Mouse (Mus musculus) kidney, embryonic 16.5 days (tissue): Measurements from ENCODE around the gene Marveld1. TPM values are rescaled to one million over a fixed set of nuclear protein-coding genes. Genes with fewer than 3 reads are reported as not detected.

Experiments used
- ATAC-seq: fragments of 200-750 bp; cut with Nextera tagmentation; 2 replicates; pipeline ENCODE4 v1.8.0; 2017; ENCODE audit warnings: moderate TSS enrichment; ENCODE audit not compliant: low FRiP score, low TSS enrichment
- H3K27ac ChIP-seq: fragments of 300-500 bp; sonication (generic); 2 replicates; pipeline ENCODE4 v1.5.1; 2014; ENCODE audit warnings: low read length
- H3K27me3 ChIP-seq: fragments of 300-500 bp; sonication (generic); 2 replicates; pipeline ENCODE4 v1.6.1; 2014; ENCODE audit warnings: low read length, control low read depth, mixed read lengths; ENCODE audit not compliant: insufficient read depth
- H3K36me3 ChIP-seq: fragments of 300-500 bp; sonication (generic); 2 replicates; pipeline ENCODE4 v1.6.1; 2014; ENCODE audit warnings: low read length, control low read depth, mixed read lengths; ENCODE audit not compliant: insufficient read depth
- H3K4me1 ChIP-seq: fragments of 300-500 bp; sonication (generic); 2 replicates; pipeline ENCODE4 v1.6.1; 2014; ENCODE audit warnings: low read length, control low read depth, mixed read lengths; ENCODE audit not compliant: insufficient read depth
- H3K4me2 ChIP-seq: fragments of 300-500 bp; sonication (generic); replicated peaks from 2 replicates; pipeline ENCODE4 v1.6.1; 2014; ENCODE audit warnings: low read depth, low read length
- H3K4me3 ChIP-seq: fragments of 300-500 bp; sonication (generic); 2 replicates; pipeline ENCODE4 v1.5.1; 2014; ENCODE audit warnings: mild to moderate bottlenecking, low read length
- H3K9ac ChIP-seq: fragments of 300-500 bp; sonication (generic); replicated peaks from 2 replicates; pipeline ENCODE4 v1.6.1; 2014; ENCODE audit warnings: low read length
- H3K9me3 ChIP-seq: fragments of 300-500 bp; sonication (generic); 2 replicates; pipeline ENCODE4 v1.6.1; 2016; ENCODE audit warnings: low read length, control low read depth
- WGBS: fragments of 180-500 bp; shearing (Covaris S2); extraction: QIAGEN DNeasy Blood & Tissue Kit; methylation state at CpG from one replicate; pipeline ENCODE4 v1.1.7; 2014; 5-methylcytosine and 5-hydroxymethylcytosine counted together
- polyA plus RNA-seq: library from polyadenylated mRNA; unstranded; fragments of >200 nt; fragmentation: Nextera tagmentation; extraction: Ambion mirVana; gene quantifications from 2 replicates; pipeline ENCODE4 v1.2.1, GENCODE M21; 2015

Marveld1 gene
- polyA plus RNA-seq, 1 experiment from 2014 or later, result 8.7 TPM

- H3K27me3 ChIP-seq, result 0 out of 2 replicates have a peak, but pooled peaks cover 2% of the 10 kb centered on the region
- no peak for ATAC-seq
- no peak overlapping the region for H3K9ac ChIP-seq
- no peaks in the 10 kb centered on the region for H3K9me3 ChIP-seq
- 70% methylated on average over 2 of the region's 2 CpGs for WGBS
- H3K4me3 ChIP-seq, result no peak overlapping the region
- H3K36me3 ChIP-seq, result peaks cover 19% of the 10 kb centered on the region
- H3K4me1 ChIP-seq, result peaks cover 9% of the 10 kb centered on the region; the same call in 1 of the 2 replicates
- H3K4me2 ChIP-seq, result no peak overlapping the region
- no peak overlapping the region for H3K27ac ChIP-seq
These were observed 46.1 kb downstream of the Marveld1 start for GRCm38 (mm10) chr19:42193311-42193710.

DNA sequence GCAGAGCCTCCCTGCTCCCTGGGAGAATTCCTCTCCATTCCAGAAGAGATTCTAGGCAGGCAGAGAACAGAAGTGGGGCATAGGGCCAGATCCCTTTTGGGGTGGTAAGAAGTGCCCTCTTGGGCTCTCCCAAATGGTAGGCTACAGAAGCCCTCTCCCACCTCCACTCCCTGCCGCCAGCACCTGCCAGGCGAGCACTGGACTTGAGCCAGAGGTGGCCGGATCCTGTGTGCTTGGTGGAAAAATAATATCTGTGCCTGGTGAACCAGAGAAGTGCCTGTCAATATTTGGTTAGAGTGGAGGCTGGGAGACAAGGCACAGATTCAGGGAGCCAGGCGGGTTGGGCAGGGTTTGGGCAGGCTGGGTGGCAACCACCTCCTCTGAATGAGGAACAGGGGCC, 49.2 kb downstream of the Marveld1 start:
- 52% methylated on average over 4 of the region's 4 CpGs for WGBS
- H3K9me3 ChIP-seq, result no peaks in the 10 kb centered on the region
- ATAC-seq, result no peak

DNA sequence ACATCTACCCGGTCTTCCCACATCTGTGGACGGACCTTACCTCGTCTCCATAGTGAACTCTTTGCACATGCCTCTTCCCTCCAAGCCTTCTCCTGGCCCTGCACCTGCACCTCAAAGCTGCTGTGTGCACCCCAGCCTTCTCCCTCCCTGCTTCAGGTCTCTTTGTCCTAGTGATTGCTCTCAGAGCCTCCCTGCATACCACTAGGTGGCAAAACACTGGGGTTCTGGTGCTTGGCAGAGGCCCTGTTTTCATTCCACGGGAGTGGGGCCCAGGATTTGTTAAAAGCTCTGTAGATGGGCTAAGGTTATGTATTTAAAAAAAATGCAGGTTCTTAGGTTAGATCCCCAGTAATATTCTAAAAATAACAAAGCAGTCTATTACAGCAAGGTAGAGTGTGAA, 49.9 kb downstream of the Marveld1 start:
- 0 out of 2 replicates have a peak, but pooled peaks cover 5% of the 10 kb centered on the region for H3K36me3 ChIP-seq
- H3K9me3 ChIP-seq, result no peaks in the 10 kb centered on the region
- no peak overlapping the region for H3K4me3 ChIP-seq
- H3K4me1 ChIP-seq, result peaks cover 17% of the 10 kb centered on the region
- no peak overlapping the region for H3K4me2 ChIP-seq
- no peak overlapping the region for H3K27ac ChIP-seq
- H3K9ac ChIP-seq, result no peak overlapping the region
- 73% methylated on average over 4 of the region's 4 CpGs for WGBS
- H3K27me3 ChIP-seq, result peaks cover 36% of the 10 kb centered on the region
- no peak for ATAC-seq

More for the DNA sequence above, 49.2 kb downstream of the Marveld1 start:
- H3K4me2 ChIP-seq, result no peak overlapping the region
- peak overlapping the region; percentile 33; the same call in 1 of the 2 replicates for H3K27ac ChIP-seq
- no peak overlapping the region for H3K9ac ChIP-seq
- no peak overlapping the region for H3K4me3 ChIP-seq
- peaks cover 29% of the 10 kb centered on the region for H3K27me3 ChIP-seq
- H3K36me3 ChIP-seq, result 0 out of 2 replicates have a peak, but pooled peaks cover 6% of the 10 kb centered on the region
- peaks cover 11% of the 10 kb centered on the region for H3K4me1 ChIP-seq

- WGBS, result 37% methylated on average over 11 of the region's 11 CpGs
- no peak for ATAC-seq
- Histone ChIP-seq H3K36me3 (no peaks in the 10 kb centered on the region), H3K27me3 (peaks cover 45% of the 10 kb centered on the region), H3K4me3 (no peak overlapping the region), H3K4me2 (no peak overlapping the region), H3K9ac (no peak overlapping the region), H3K9me3 (no peaks in the 10 kb centered on the region), H3K4me1 (peaks cover 20% of the 10 kb centered on the region), H3K27ac (no peak overlapping the region)
These were observed 50.8 kb downstream of the Marveld1 start for GRCm38 (mm10) chr19:42198026-42198425.

Other genes starting within 250 kb of the Marveld1 start
- 823 and 859 TPM in 2 replicates for gene Pgam1, start 235.5 kb upstream of the Marveld1 start, polyA plus RNA-seq
- 74.0 and 78.8 TPM in 2 replicates for gene Exosc1, start 214.0 kb upstream of the Marveld1 start, polyA plus RNA-seq
- 89.1 and 94.4 TPM in 2 replicates for gene Zdhhc16, start 213.9 kb upstream of the Marveld1 start, polyA plus RNA-seq
- gene Mms19, start 166.2 kb upstream of the Marveld1 start, polyA plus RNA-seq, result 41.1 and 45.6 TPM in 2 replicates
- 35.9 and 37.8 TPM in 2 replicates for gene Ubtd1, start 165.6 kb upstream of the Marveld1 start, polyA plus RNA-seq
- not detected in 2 replicates for gene Ankrd2, start 111.4 kb upstream of the Marveld1 start, polyA plus RNA-seq
- gene Hoga1, start 101.8 kb upstream of the Marveld1 start, polyA plus RNA-seq, result 30.4 and 35.0 TPM in 2 replicates
- gene 4933411K16Rik, start 95.2 kb upstream of the Marveld1 start, polyA plus RNA-seq, result 0.60 and 0.71 TPM in 2 replicates
- 32.7 and 35.2 TPM in 2 replicates for gene Morn4, start 61.0 kb upstream of the Marveld1 start, polyA plus RNA-seq
- gene Pi4k2a, start 56.9 kb upstream of the Marveld1 start, polyA plus RNA-seq, result 9.1 and 15.3 TPM in 2 replicates
- gene Avpi1, start 18.3 kb upstream of the Marveld1 start, polyA plus RNA-seq, result 24.9 and 30.7 TPM in 2 replicates
- 33.2 and 35.1 TPM in 2 replicates for gene Zfyve27, start 16.6 kb downstream of the Marveld1 start, polyA plus RNA-seq
- gene Sfrp5, start 54.9 kb downstream of the Marveld1 start, polyA plus RNA-seq, result 0.92 and 1.1 TPM in 2 replicates
- 0.05 and 0.12 TPM in 2 replicates for gene Golga7b, start 100.2 kb downstream of the Marveld1 start, polyA plus RNA-seq